Mouse (Mus musculus): ENCODE measurements at regions not wholly inside any gene's neighbourhood (a gene's known extent, or its start where the extent isn't known, plus 50 kb on each side); places are given as distances from the start of the nearest gene placed in this dataset.

DNA sequence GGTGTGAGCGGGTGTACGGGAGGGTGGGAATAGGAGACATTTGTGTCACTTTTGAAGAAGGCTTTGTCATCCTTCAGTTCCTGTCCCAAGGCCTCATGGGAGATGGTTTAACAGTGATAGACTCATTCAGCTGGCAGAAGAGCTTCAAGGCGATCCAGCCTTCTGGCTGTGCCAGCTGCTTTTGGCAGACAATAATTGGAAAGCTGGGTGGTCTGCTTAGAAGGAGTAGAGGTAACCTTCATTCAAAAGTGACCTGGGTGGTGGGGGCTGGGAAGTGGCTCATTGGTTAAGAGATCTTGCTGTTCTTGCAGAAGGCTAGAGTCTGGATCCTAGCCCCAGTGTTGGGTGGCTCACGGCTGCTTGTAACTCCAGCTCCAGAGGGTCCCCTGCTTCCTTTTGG lies 237.5 kb downstream of the Etnk1 start:
- Histone ChIP-seq H3K79me2 (ENCODE audit: control insufficient read depth, insufficient read depth) (no peaks in the 10 kb centered on the region), H3K4me3 (ENCODE audit: insufficient read depth, poor library complexity, severe bottlenecking) (no peak overlapping the region), H3K36me3 (ENCODE audit: control insufficient read depth, insufficient read depth) (no peaks in the 10 kb centered on the region), H3ac (ENCODE audit: control insufficient read depth, insufficient read length, low read depth) (no peak overlapping the region), H3K79me3 (ENCODE audit: low read depth) (no peaks in the 10 kb centered on the region), H3K27me3 (ENCODE audit: control insufficient read depth, insufficient read depth, insufficient read length) (no peaks in the 10 kb centered on the region)
- no peak for TF ChIP-seq FOSL1 (IDR thresholded peaks at IDR 0.05; ENCODE audit: insufficient read depth, low read length, poor library complexity, severe bottlenecking)
- TF ChIP-seq MAX (IDR thresholded peaks at IDR 0.05), result no peak
- no peak for TF ChIP-seq USF1 (IDR thresholded peaks at IDR 0.05; ENCODE audit: low read depth)
- no peak for TF ChIP-seq CEBPB (IDR thresholded peaks at IDR 0.05; ENCODE audit: low read depth)
- no peak for TF ChIP-seq MYOD1 (IDR thresholded peaks at IDR 0.05; ENCODE audit: control insufficient read depth, insufficient read length, low read depth)
- no peak for TF ChIP-seq MYOG (IDR thresholded peaks at IDR 0.05; ENCODE audit: control insufficient read depth, extremely low read depth, insufficient read length)
- no peak for TF ChIP-seq CTCF (IDR thresholded peaks at IDR 0.05; ENCODE audit: control insufficient read depth, insufficient read depth, insufficient read length)

GRCm38 (mm10) chr6:143412056-143412455 lies 245.0 kb downstream of the Etnk1 start:
- Histone ChIP-seq H3K27me3 (ENCODE audit: control insufficient read depth, insufficient read depth, insufficient read length) (no peaks in the 10 kb centered on the region), H3K79me2 (ENCODE audit: control insufficient read depth, insufficient read depth) (no peaks in the 10 kb centered on the region), H3K79me3 (ENCODE audit: low read depth) (no peaks in the 10 kb centered on the region), H3ac (ENCODE audit: control insufficient read depth, insufficient read length, low read depth) (no peak overlapping the region), H3K4me3 (ENCODE audit: insufficient read depth, poor library complexity, severe bottlenecking) (no peak overlapping the region), H3K36me3 (ENCODE audit: control insufficient read depth, insufficient read depth) (no peaks in the 10 kb centered on the region)
- no peak for TF ChIP-seq MAX (IDR thresholded peaks at IDR 0.05)
- TF ChIP-seq MYOG (IDR thresholded peaks at IDR 0.05; ENCODE audit: control insufficient read depth, extremely low read depth, insufficient read length), result no peak
- TF ChIP-seq USF1 (IDR thresholded peaks at IDR 0.05; ENCODE audit: low read depth), result no peak
- TF ChIP-seq MYOD1 (IDR thresholded peaks at IDR 0.05; ENCODE audit: control insufficient read depth, insufficient read length, low read depth), result no peak
- no peak for TF ChIP-seq CTCF (IDR thresholded peaks at IDR 0.05; ENCODE audit: control insufficient read depth, insufficient read depth, insufficient read length)
- TF ChIP-seq CEBPB (IDR thresholded peaks at IDR 0.05; ENCODE audit: low read depth), result no peak
- no peak for TF ChIP-seq FOSL1 (IDR thresholded peaks at IDR 0.05; ENCODE audit: insufficient read depth, low read length, poor library complexity, severe bottlenecking)

DNA sequence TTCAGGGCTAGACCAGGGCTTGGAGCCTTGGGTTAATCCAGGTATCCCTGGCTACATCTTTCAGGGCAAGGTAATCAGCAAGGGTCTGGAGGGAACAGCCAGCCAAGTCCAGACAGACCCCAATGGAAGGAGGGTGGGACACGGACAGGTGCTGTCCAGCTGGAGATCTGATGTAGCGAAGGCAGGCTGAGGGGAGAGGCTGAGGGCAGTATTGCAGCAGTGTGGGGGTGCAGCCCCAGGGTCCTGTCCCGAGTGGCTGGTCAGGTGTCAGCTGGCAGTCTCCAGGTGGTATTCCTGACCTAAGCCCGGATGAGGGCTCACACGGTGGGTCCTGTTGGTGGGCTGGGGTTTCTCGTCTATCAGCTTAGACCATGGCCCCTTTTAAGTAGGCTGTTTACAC lies 245.7 kb downstream of the Etnk1 start:
- no peaks in the 10 kb centered on the region for H3K36me3 ChIP-seq (ENCODE audit: control insufficient read depth, insufficient read depth)
- TF ChIP-seq CEBPB (IDR thresholded peaks at IDR 0.05; ENCODE audit: low read depth) (no peak), MYOG (IDR thresholded peaks at IDR 0.05; ENCODE audit: control insufficient read depth, extremely low read depth, insufficient read length) (no peak), CTCF (IDR thresholded peaks at IDR 0.05; ENCODE audit: control insufficient read depth, insufficient read depth, insufficient read length) (no peak), MYOD1 (IDR thresholded peaks at IDR 0.05; ENCODE audit: control insufficient read depth, insufficient read length, low read depth) (no peak), FOSL1 (IDR thresholded peaks at IDR 0.05; ENCODE audit: insufficient read depth, low read length, poor library complexity, severe bottlenecking) (no peak), USF1 (IDR thresholded peaks at IDR 0.05; ENCODE audit: low read depth) (no peak), MAX (IDR thresholded peaks at IDR 0.05) (no peak)
- no peaks in the 10 kb centered on the region for H3K79me3 ChIP-seq (ENCODE audit: low read depth)
- H3K4me3 ChIP-seq (ENCODE audit: insufficient read depth, poor library complexity, severe bottlenecking), result no peak overlapping the region
- no peaks in the 10 kb centered on the region for H3K79me2 ChIP-seq (ENCODE audit: control insufficient read depth, insufficient read depth)
- H3ac ChIP-seq (ENCODE audit: control insufficient read depth, insufficient read length, low read depth), result no peak overlapping the region
- H3K27me3 ChIP-seq (ENCODE audit: control insufficient read depth, insufficient read depth, insufficient read length), result no peaks in the 10 kb centered on the region

DNA sequence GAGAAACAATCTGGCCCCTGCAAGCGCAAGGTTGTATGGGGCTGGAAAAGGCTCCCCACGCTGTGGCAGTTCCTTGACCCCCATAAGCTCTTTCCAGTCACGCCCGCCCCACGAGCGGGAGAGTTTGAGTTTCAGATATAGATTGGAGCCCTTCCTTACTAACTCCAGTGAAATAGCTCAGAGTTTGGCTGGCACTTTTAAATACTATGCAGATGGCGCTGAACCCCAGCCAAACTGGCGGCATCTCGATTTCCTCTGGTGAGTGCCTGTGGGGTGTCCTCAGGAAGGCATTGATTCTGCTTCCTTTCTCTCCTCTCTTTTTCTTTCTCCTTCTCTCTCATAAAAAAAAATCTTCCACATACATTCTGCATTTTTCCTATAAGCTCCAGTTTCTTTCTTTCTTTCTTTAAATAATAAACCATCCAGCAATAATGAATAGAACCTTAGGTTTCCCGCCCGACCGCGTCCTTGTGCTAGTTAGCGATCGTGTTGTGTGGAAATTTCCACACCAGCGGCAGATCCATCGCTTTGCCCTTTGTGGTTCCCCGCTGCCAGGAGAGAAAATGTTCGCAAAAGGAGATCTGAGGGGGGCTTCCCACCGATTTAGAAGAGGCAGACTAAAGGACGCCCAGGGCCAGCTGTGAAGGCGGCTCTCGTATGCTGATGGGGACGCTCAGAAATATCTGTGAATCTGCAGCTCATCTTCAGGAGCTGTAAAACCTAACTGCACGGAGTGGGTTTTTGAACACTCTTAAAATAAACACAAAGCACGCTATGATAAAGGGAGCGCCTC lies 247.8 kb downstream of the Etnk1 start:
- no peaks in the 10 kb centered on the region for H3K36me3 ChIP-seq (ENCODE audit: control insufficient read depth, insufficient read depth)
- TF ChIP-seq USF1 (IDR thresholded peaks at IDR 0.05; ENCODE audit: low read depth) (no peak), CEBPB (IDR thresholded peaks at IDR 0.05; ENCODE audit: low read depth) (no peak), MYOD1 (IDR thresholded peaks at IDR 0.05; ENCODE audit: control insufficient read depth, insufficient read length, low read depth) (no peak), MAX (IDR thresholded peaks at IDR 0.05) (no peak), MYOG (IDR thresholded peaks at IDR 0.05; ENCODE audit: control insufficient read depth, extremely low read depth, insufficient read length) (no peak), FOSL1 (IDR thresholded peaks at IDR 0.05; ENCODE audit: insufficient read depth, low read length, poor library complexity, severe bottlenecking) (no peak), CTCF (IDR thresholded peaks at IDR 0.05; ENCODE audit: control insufficient read depth, insufficient read depth, insufficient read length) (no peak)

DNA sequence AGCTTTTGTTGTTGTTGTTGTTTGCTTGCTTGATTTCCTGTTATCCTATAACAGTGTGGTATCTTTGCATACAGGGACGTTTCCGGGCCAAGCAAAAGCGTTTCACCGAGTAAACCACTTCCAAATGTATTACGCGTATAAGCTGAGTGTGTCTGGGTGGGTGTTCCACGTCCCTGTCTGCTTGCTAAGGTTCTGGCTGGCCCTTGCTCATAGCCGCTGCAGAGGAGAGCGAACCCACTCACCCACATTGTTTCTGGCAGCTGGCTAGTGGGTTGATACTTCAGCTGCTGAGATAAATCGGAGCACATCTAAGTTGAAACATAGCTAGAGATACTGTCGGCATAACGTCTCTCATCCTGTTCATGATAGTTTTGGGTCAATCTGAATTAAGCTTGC lies 248.4 kb downstream of the Etnk1 start:
- TF ChIP-seq MYOD1 (IDR thresholded peaks at IDR 0.05; ENCODE audit: control insufficient read depth, insufficient read length, low read depth), result no peak
- TF ChIP-seq CTCF (IDR thresholded peaks at IDR 0.05; ENCODE audit: control insufficient read depth, insufficient read depth, insufficient read length), result no peak
- no peak for TF ChIP-seq MAX (IDR thresholded peaks at IDR 0.05)
- TF ChIP-seq FOSL1 (IDR thresholded peaks at IDR 0.05; ENCODE audit: insufficient read depth, low read length, poor library complexity, severe bottlenecking), result no peak
- no peak for TF ChIP-seq USF1 (IDR thresholded peaks at IDR 0.05; ENCODE audit: low read depth)
- no peak for TF ChIP-seq CEBPB (IDR thresholded peaks at IDR 0.05; ENCODE audit: low read depth)
- TF ChIP-seq MYOG (IDR thresholded peaks at IDR 0.05; ENCODE audit: control insufficient read depth, extremely low read depth, insufficient read length), result no peak
- no peak overlapping the region for H3ac ChIP-seq (ENCODE audit: control insufficient read depth, insufficient read length, low read depth)
- no peaks in the 10 kb centered on the region for H3K27me3 ChIP-seq (ENCODE audit: control insufficient read depth, insufficient read depth, insufficient read length)
- H3K4me3 ChIP-seq (ENCODE audit: insufficient read depth, poor library complexity, severe bottlenecking), result no peak overlapping the region
- H3K79me3 ChIP-seq (ENCODE audit: low read depth), result no peaks in the 10 kb centered on the region
- H3K79me2 ChIP-seq (ENCODE audit: control insufficient read depth, insufficient read depth), result no peaks in the 10 kb centered on the region
- no peaks in the 10 kb centered on the region for H3K36me3 ChIP-seq (ENCODE audit: control insufficient read depth, insufficient read depth)

More for the DNA sequence above, 247.8 kb downstream of the Etnk1 start:
- Histone ChIP-seq H3ac (ENCODE audit: control insufficient read depth, insufficient read length, low read depth) (no peak overlapping the region), H3K79me2 (ENCODE audit: control insufficient read depth, insufficient read depth) (no peaks in the 10 kb centered on the region), H3K4me3 (ENCODE audit: insufficient read depth, poor library complexity, severe bottlenecking) (no peak overlapping the region), H3K79me3 (ENCODE audit: low read depth) (no peaks in the 10 kb centered on the region), H3K27me3 (ENCODE audit: control insufficient read depth, insufficient read depth, insufficient read length) (no peaks in the 10 kb centered on the region)
